Mouse (Mus musculus) spleen, postnatal 4 days (tissue): ENCODE results near the gene Aes.

Experiments used
- DNase-seq, 2 experiments: peaks; one replicate each; pipeline ENCODE4 v3.0.0; 2022; ENCODE audit warnings: low spot score in 2 of 2

Gene Aes

GRCm38 (mm10) chr10:81597137-81597950 lies 38.1 kb downstream of the Aes start:
- DNase-seq: peak in 1 of 2 experiments; percentile 65

- DNase-seq: no peak
Measured at GRCm38 (mm10) chr10:81598342-81598741, 39.1 kb downstream of the Aes start.

- no peak for DNase-seq
Measured at GRCm38 (mm10) chr10:81598871-81599270, 39.6 kb downstream of the Aes start.

- no peak for DNase-seq
Measured at GRCm38 (mm10) chr10:81599630-81600029, 40.3 kb downstream of the Aes start.

GRCm38 (mm10) chr10:81600096-81600495 lies 40.8 kb downstream of the Aes start:
- DNase-seq: no peak

- DNase-seq: peak; percentile 90 to 95
Measured at GRCm38 (mm10) chr10:81600738-81601203, 41.5 kb downstream of the Aes start, which contains the start of gene Tle6. Tle6 (minus strand) TSS chr10:81601073.

- DNase-seq: no peak
Measured at GRCm38 (mm10) chr10:81601396-81601905, 42.2 kb downstream of the Aes start.

- DNase-seq: no peak
Measured at GRCm38 (mm10) chr10:81602741-81603151, 43.5 kb downstream of the Aes start.

- DNase-seq: no peak
Measured at GRCm38 (mm10) chr10:81604019-81604967, 45.0 kb downstream of the Aes start.

- peak; percentile 81 to 92 for DNase-seq
Measured at GRCm38 (mm10) chr10:81604968-81605665, 45.8 kb downstream of the Aes start.

- no peak for DNase-seq
Measured at GRCm38 (mm10) chr10:81605666-81605973, 46.3 kb downstream of the Aes start.

GRCm38 (mm10) chr10:81605974-81606751 lies 46.9 kb downstream of the Aes start, which contains the start of gene BC025920:
BC025920 (plus strand) TSS chr10:81606270.
- peak; percentile 92 to 94 for DNase-seq

GRCm38 (mm10) chr10:81608308-81608707 lies 49.0 kb downstream of the Aes start:
- DNase-seq: no peak

GRCm38 (mm10) chr10:81612779-81613178 lies 53.5 kb downstream of the Aes start:
- no peak for DNase-seq

- no peak for DNase-seq
Measured at GRCm38 (mm10) chr10:81615486-81615885, 56.2 kb downstream of the Aes start.
